Mouse (Mus musculus) heart, adult 2 months (tissue): ENCODE data around the gene Ager. TPM values are rescaled to one million over a fixed set of nuclear protein-coding genes. Genes with fewer than 3 reads are reported as not detected.

Source experiments
- DNase-seq, 2 experiments: peaks; one replicate each; pipeline ENCODE4 v3.0.0; 2021
- H3K27ac ChIP-seq: fragments of 200-600 bp; 2 replicates; pipeline ENCODE4 v1.8.1; 2022
- H3K27me3 ChIP-seq: fragments of 200-500 bp; 2 replicates; pipeline ENCODE4 v1.6.1; 2012; ENCODE audit warnings: mild to moderate bottlenecking, low read length, inconsistent platforms, mixed read lengths; ENCODE audit not compliant: control insufficient read depth, insufficient read depth
- H3K36me3 ChIP-seq: fragments of 200-500 bp; 2 replicates; pipeline ENCODE4 v1.6.1; 2012; ENCODE audit warnings: low read length, inconsistent platforms; ENCODE audit not compliant: control insufficient read depth, insufficient read depth
- H3K4me1 ChIP-seq: fragments of 200-500 bp; 2 replicates; pipeline ENCODE4 v1.6.1; 2011; ENCODE audit warnings: low read length; ENCODE audit not compliant: control insufficient read depth, insufficient read depth
- H3K4me3 ChIP-seq: fragments of 200-600 bp; 2 replicates; pipeline ENCODE4 v1.8.1; 2022
- H3K79me2 ChIP-seq: fragments of 200-500 bp; replicated peaks from 2 replicates; pipeline ENCODE4 v1.6.1; 2012; ENCODE audit warnings: mild to moderate bottlenecking, inconsistent platforms, low read length, moderate library complexity, mixed read lengths; ENCODE audit not compliant: control insufficient read depth, insufficient read depth
- H3K9ac ChIP-seq: fragments of 200-500 bp; 2 replicates; pipeline ENCODE4 v1.6.1; 2012; ENCODE audit warnings: low read depth, mild to moderate bottlenecking, control low read depth, inconsistent platforms, low read length, mixed read lengths
- CTCF ChIP-seq: fragments of 200-600 bp; IDR thresholded peaks from 2 replicates; pipeline ENCODE4 v1.8.1; 2022; ENCODE audit warnings: antibody characterized with exemption, mild to moderate bottlenecking, moderate library complexity
- EP300 ChIP-seq: fragments of 200-500 bp; IDR thresholded peaks from 2 replicates; pipeline ENCODE4 v1.6.1; 2011; ENCODE audit warnings: low read depth, low read length, control low read depth; ENCODE audit not compliant: insufficient read depth
- POLR2A ChIP-seq: fragments of 200-500 bp; IDR thresholded peaks from 2 replicates; pipeline ENCODE4 v1.6.1; 2011; ENCODE audit warnings: mild to moderate bottlenecking, low read depth, low read length, control low read depth; ENCODE audit not compliant: insufficient read depth
- WGBS: fragments of 180-500 bp; shearing (Covaris S2); methylation state at CpG from one replicate; pipeline ENCODE4 v1.1.7; 2018; 5-methylcytosine and 5-hydroxymethylcytosine counted together
- intact Hi-C: fragments of 180-260 bp; cut with DNase I; formaldehyde crosslinking; loops from one replicate; pipeline ENCODE4 v1.15.1; 2025
- polyA plus RNA-seq: library from polyadenylated mRNA; depleted of rRNA; stranded (reverse); fragments of >200 nt; gene quantifications from 2 replicates; pipeline ENCODE4 v1.2.3, GENCODE M21; 2012
- total RNA-seq, 2 experiments: library from RNA; stranded (reverse); gene quantifications; 2 replicates each; pipeline ENCODE4 v1.2.3; 2021

The Ager gene
- total and polyA plus RNA-seq, 3 experiments = 0.14 to 2.2 (median 0.18) TPM

- Histone ChIP-seq H3K79me2 (no peaks in the 10 kb centered on the region), H3K4me3 (peak overlapping the region; percentile 24; the same call in 1 of the 2 replicates), H3K36me3 (no peaks in the 10 kb centered on the region), H3K27me3 (no peaks in the 10 kb centered on the region), H3K27ac (peak overlapping the region; percentile 97), H3K4me1 (peaks cover 20% of the 10 kb centered on the region), H3K9ac (0 out of 2 replicates have a peak overlapping the region, but pooled peaks have one; percentile 4)
- intact Hi-C loops = no loop called here
- TF ChIP-seq EP300 = 0 out of 2 replicates have a peak, but pooled peaks have one; percentile 1
- TF ChIP-seq POLR2A = no peak
- TF ChIP-seq CTCF = no peak
- DNase-seq = no peak
- WGBS = 35% methylated on average over 7 of the region's 7 CpGs
These were observed 8.5 kb upstream of the Ager start for GRCm38 (mm10) chr17:34589206-34589605.

- DNase-seq = peak; percentile 79 to 85
- TF ChIP-seq EP300 (0 out of 2 replicates have a peak, but pooled peaks have one; percentile 10), POLR2A (peak; percentile 60; the same call in 1 of the 2 replicates), CTCF (no peak)
- H3K27ac ChIP-seq = peak within 1 kb of the TSS; percentile 97
- no peaks in the 10 kb centered on the region for H3K79me2 ChIP-seq
- no peaks in the 10 kb centered on the region for H3K27me3 ChIP-seq
- H3K36me3 ChIP-seq = no peaks in the 10 kb centered on the region
- intact Hi-C loops = loop anchor here (10.0 kb wide), 1 partner anchor 665 kb away; the partner anchor contains the start of gene Rgl2
- peaks cover 20% of the 10 kb centered on the region for H3K4me1 ChIP-seq
- peak within 1 kb of the TSS; percentile 55 for H3K9ac ChIP-seq
- 6% methylated on average over 7 of the region's 7 CpGs for WGBS
- H3K4me3 ChIP-seq = peak within 1 kb of the TSS; percentile 33
These were observed 8.0 kb upstream of the Ager start, which contains the start of gene Gpsm3 for GRCm38 (mm10) chr17:34589681-34590101. Gpsm3 (plus strand) TSS chr17:34589806.

GRCm38 (mm10) chr17:34590154-34590987, 7.3 kb upstream of the Ager start:
- peak overlapping the region; percentile 55 for H3K9ac ChIP-seq
- 56% methylated on average over 15 of the region's 15 CpGs for WGBS
- peak in 1 of 2 experiments; percentile 38 for DNase-seq
- peak overlapping the region; percentile 97 for H3K27ac ChIP-seq
- peaks cover 20% of the 10 kb centered on the region for H3K4me1 ChIP-seq
- no peaks in the 10 kb centered on the region for H3K36me3 ChIP-seq
- intact Hi-C loops = loop anchor here (10.0 kb wide), 1 partner anchor 666 kb away; the partner anchor contains the start of gene Rgl2
- no peaks in the 10 kb centered on the region for H3K79me2 ChIP-seq
- H3K4me3 ChIP-seq = peak overlapping the region; percentile 33
- no peaks in the 10 kb centered on the region for H3K27me3 ChIP-seq
- TF ChIP-seq POLR2A (no peak), EP300 (no peak), CTCF (no peak)

GRCm38 (mm10) chr17:34591029-34591993, 6.4 kb upstream of the Ager start, which contains the start of gene Pbx2:
Pbx2 (plus strand) TSS chr17:34591266.
- no peaks in the 10 kb centered on the region for H3K27me3 ChIP-seq
- H3K4me3 ChIP-seq = peak within 1 kb of the TSS; percentile 74
- H3K36me3 ChIP-seq = no peaks in the 10 kb centered on the region
- peaks cover 20% of the 10 kb centered on the region for H3K4me1 ChIP-seq
- 10% methylated on average over 21 of the region's 21 CpGs for WGBS
- H3K9ac ChIP-seq = peak within 1 kb of the TSS; percentile 89
- intact Hi-C loops = loop anchor here (10.0 kb wide), 1 partner anchor 667 kb away; the partner anchor contains the start of gene Rgl2
- peak within 1 kb of the TSS; percentile 97 for H3K27ac ChIP-seq
- H3K79me2 ChIP-seq = no peaks in the 10 kb centered on the region
- no peak for TF ChIP-seq EP300
- peak; percentile 44 to 49 for DNase-seq

GRCm38 (mm10) chr17:34591994-34592375, 5.7 kb upstream of the Ager start:
- no peaks in the 10 kb centered on the region for H3K36me3 ChIP-seq
- DNase-seq = peak; percentile 90 to 91
- TF ChIP-seq EP300 (0 out of 2 replicates have a peak, but pooled peaks have one; percentile 32), POLR2A (peak; percentile 87), CTCF (no peak)
- WGBS = 4% methylated on average over 23 of the region's 35 CpGs
- H3K27me3 ChIP-seq = no peaks in the 10 kb centered on the region
- H3K4me3 ChIP-seq = peak overlapping the region; percentile 74
- peak overlapping the region; percentile 97 for H3K27ac ChIP-seq
- peaks cover 17% of the 10 kb centered on the region for H3K4me1 ChIP-seq
- no peaks in the 10 kb centered on the region for H3K79me2 ChIP-seq
- H3K9ac ChIP-seq = peak overlapping the region; percentile 89
- intact Hi-C loops = loop anchor here (10.0 kb wide), 1 partner anchor 667 kb away; the partner anchor contains the start of gene Rgl2
